Mouse (Mus musculus): Measurements from ENCODE around the gene Mobp. TPM values are rescaled to one million over a fixed set of nuclear protein-coding genes. Genes with fewer than 3 reads are reported as not detected.

Gene Mobp
- total RNA-seq, 1 experiment, result 2.7 TPM

DNA sequence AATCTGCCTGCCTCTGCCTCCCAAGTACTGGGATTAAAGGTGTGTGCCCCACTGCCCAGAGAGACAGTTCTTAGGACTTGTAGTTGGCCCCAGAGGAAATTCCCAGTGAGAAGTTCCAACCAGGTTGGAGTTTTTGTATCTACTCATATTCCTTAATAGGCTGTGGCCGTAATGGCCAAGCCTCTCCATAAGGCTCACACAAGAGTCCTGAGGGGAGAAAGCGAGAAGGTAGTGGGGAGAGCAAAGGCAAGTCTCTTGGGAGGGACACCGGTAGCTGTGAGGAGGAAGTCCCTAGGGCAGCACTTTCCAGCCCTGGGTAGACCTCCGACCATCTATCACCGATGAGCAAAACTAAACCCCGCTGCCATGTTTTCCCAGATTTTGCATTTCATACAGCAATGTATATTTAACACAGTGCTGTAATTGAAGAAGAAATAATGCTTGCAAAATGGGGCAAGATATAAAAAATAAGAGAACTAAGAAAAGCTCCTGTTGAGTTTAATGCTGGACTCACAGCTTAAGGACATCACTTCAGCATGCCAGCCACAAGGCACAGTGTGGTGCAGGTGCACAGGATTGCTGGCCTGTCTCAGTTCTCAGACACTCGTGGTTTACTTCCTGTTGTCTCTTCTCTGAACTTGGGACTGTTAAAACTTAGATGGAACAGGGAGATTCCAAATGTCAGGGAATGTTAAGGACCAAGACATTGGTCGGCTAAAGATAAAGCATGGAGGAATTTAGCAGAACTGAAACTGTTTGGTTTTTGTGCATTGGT, 16.3 kb upstream of the Mobp start:
- in situ Hi-C loops (cut with MboI; ENCODE audit: low sequenced_read_pairs in 2 of 2, unreplicated experiment in 2 of 2), result no loop called here
- H3K36me3 ChIP-seq (ENCODE audit: control insufficient read depth, insufficient read depth, low read length, poor library complexity, severe bottlenecking), result peaks cover 41% of the 10 kb centered on the region
- no peaks in the 10 kb centered on the region for H3K9me3 ChIP-seq (ENCODE audit: control insufficient read depth, insufficient read depth, low read depth, low read length)
- TF ChIP-seq ZC3H11A (IDR thresholded peaks at IDR 0.05; ENCODE audit: borderline replicate concordance, low read depth, low read length) (no peak), CHD2 (IDR thresholded peaks at IDR 0.05; ENCODE audit: low read depth, low read length) (peak; percentile 60; the same call in 1 of the 2 replicates)
- H3K9ac ChIP-seq (ENCODE audit: insufficient read depth, low read depth, low read length, poor library complexity, severe bottlenecking), result no peak overlapping the region
- DNase-seq (ENCODE audit: low read depth, low spot score), result no peak
- peaks cover 0 to 7% of the 10 kb centered on the region in 2 experiments; a peak in 1 of 4 replicates for H3K4me1 ChIP-seq (ENCODE audit: control insufficient read depth in 2 of 2, insufficient read depth in 2 of 2, low read length in 2 of 2, poor library complexity in 1 of 2)
- H3K4me3 ChIP-seq (ENCODE audit: insufficient read depth in 1 of 2, low read depth in 1 of 2, low read length in 2 of 2, poor library complexity in 1 of 2, severe bottlenecking in 1 of 2), result no peak overlapping the region
- no peak overlapping the region; the same call in 1 of the 2 replicates for H3K27ac ChIP-seq (ENCODE audit: insufficient read depth, low read depth, low read length, poor library complexity, severe bottlenecking)

DNA sequence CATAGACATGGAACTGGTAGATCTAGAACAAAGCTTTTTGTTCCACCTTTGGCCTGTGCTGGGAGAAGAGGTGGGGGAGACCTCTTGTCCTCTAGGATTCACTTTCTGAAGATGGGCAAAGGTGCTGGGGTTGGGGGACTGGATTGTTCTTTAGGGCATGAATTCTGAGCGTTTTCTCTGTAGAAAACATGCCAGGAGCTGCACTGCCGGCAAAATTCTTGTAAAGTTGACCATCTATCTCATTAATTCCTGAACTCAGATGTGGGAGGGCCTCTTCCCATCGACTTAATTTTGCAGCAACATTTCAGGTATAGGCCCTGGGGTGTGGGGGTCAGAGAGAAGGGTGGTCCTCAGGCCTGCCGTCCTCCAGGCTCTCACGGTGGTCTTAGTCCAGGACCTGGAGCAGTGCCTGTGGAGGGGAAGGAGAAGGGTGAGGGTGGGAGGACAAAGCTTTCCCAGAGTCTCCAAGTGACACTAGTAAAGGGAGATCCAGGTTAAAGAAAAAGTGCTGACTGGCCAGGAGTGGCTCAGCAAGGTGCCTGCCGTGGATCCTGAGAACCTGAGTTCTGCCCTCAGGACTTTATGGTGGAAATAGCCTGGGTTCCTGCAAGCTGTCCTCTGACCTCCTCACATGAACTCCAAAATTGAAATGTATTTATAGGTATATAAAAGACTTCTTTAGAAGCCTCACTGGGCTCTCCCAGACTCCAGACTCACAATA, 15.6 kb upstream of the Mobp start:
- Histone ChIP-seq H3K27ac (ENCODE audit: insufficient read depth, low read depth, low read length, poor library complexity, severe bottlenecking) (no peak overlapping the region), H3K9ac (ENCODE audit: insufficient read depth, low read depth, low read length, poor library complexity, severe bottlenecking) (no peak overlapping the region), H3K36me3 (ENCODE audit: control insufficient read depth, insufficient read depth, low read length, poor library complexity, severe bottlenecking) (peaks cover 34% of the 10 kb centered on the region), H3K9me3 (ENCODE audit: control insufficient read depth, insufficient read depth, low read depth, low read length) (no peaks in the 10 kb centered on the region), H3K4me3 (ENCODE audit: insufficient read depth in 1 of 2, low read depth in 1 of 2, low read length in 2 of 2, poor library complexity in 1 of 2, severe bottlenecking in 1 of 2) (no peak overlapping the region), H3K4me1 (ENCODE audit: control insufficient read depth in 2 of 2, insufficient read depth in 2 of 2, low read length in 2 of 2, poor library complexity in 1 of 2) (peaks cover 0 to 7% of the 10 kb centered on the region in 2 experiments; a peak in 1 of 4 replicates)
- no peak for DNase-seq (ENCODE audit: low read depth, low spot score)
- in situ Hi-C loops (cut with MboI; ENCODE audit: low sequenced_read_pairs in 2 of 2, unreplicated experiment in 2 of 2), result no loop called here
- TF ChIP-seq ZC3H11A (IDR thresholded peaks at IDR 0.05; ENCODE audit: borderline replicate concordance, low read depth, low read length) (no peak), ZNF384 (IDR thresholded peaks at IDR 0.05; ENCODE audit: low read depth, low read length) (no peak), MAFK (IDR thresholded peaks at IDR 0.05; ENCODE audit: insufficient read depth, low read depth, low read length) (peak; percentile 93), HCFC1 (IDR thresholded peaks at IDR 0.05; ENCODE audit: borderline replicate concordance, insufficient read depth, low read length) (no peak), CHD2 (IDR thresholded peaks at IDR 0.05; ENCODE audit: low read depth, low read length) (0 out of 2 replicates have a peak, but pooled peaks have one; percentile 4)

DNA sequence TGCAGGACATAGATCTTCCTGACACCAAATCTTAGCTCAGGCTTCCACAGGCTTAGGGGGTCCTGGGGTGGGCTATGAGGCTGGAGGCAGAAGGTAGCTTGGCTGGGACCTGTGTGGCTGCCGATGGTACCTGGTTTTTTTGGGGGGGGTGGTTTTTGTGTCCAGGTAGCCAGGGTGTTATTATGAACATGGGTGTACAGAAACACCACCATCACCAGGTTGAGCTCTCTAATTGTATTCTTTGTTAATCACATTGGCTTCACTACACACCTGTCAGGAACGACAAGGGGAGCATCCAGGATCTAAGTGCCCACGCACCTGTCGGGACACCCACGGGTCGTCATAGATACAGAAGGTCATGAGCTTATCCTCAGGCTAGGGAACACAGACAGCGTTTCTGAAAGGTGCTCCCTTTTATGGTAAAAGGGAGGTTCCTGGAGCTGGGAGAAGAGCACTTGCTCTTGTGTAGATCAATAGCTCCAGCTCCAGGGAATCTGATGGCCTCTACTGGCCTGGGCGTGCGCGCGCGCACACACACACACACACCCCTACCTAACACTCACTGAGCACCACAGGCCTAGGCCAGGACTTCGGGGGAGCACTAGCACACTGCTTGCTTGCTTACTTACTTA, 14.9 kb upstream of the Mobp start:
- Histone ChIP-seq H3K9me3 (ENCODE audit: control insufficient read depth, insufficient read depth, low read depth, low read length) (no peaks in the 10 kb centered on the region), H3K36me3 (ENCODE audit: control insufficient read depth, insufficient read depth, low read length, poor library complexity, severe bottlenecking) (peaks cover 26% of the 10 kb centered on the region), H3K27ac (ENCODE audit: insufficient read depth, low read depth, low read length, poor library complexity, severe bottlenecking) (no peak overlapping the region), H3K9ac (ENCODE audit: insufficient read depth, low read depth, low read length, poor library complexity, severe bottlenecking) (no peak overlapping the region), H3K4me1 (ENCODE audit: control insufficient read depth in 2 of 2, insufficient read depth in 2 of 2, low read length in 2 of 2, poor library complexity in 1 of 2) (peaks cover 0 to 7% of the 10 kb centered on the region in 2 experiments; a peak in 1 of 4 replicates), H3K4me3 (ENCODE audit: insufficient read depth in 1 of 2, low read depth in 1 of 2, low read length in 2 of 2, poor library complexity in 1 of 2, severe bottlenecking in 1 of 2) (peak overlapping the region in 1 of 2 experiments; percentile 17; a peak in 1 of 4 replicates)
- TF ChIP-seq ZNF384 (IDR thresholded peaks at IDR 0.05; ENCODE audit: low read depth, low read length) (no peak), CHD2 (IDR thresholded peaks at IDR 0.05; ENCODE audit: low read depth, low read length) (no peak), HCFC1 (IDR thresholded peaks at IDR 0.05; ENCODE audit: borderline replicate concordance, insufficient read depth, low read length) (no peak), MAFK (IDR thresholded peaks at IDR 0.05; ENCODE audit: insufficient read depth, low read depth, low read length) (no peak), ZC3H11A (IDR thresholded peaks at IDR 0.05; ENCODE audit: borderline replicate concordance, low read depth, low read length) (no peak)
- in situ Hi-C loops (cut with MboI; ENCODE audit: low sequenced_read_pairs in 2 of 2, unreplicated experiment in 2 of 2), result loop anchor here in 1 of 2 experiments (5.0 kb wide), 1 partner anchor 38 kb away; no protein-coding TSS in a partner anchor
- no peak for DNase-seq (ENCODE audit: low read depth, low spot score)

DNA sequence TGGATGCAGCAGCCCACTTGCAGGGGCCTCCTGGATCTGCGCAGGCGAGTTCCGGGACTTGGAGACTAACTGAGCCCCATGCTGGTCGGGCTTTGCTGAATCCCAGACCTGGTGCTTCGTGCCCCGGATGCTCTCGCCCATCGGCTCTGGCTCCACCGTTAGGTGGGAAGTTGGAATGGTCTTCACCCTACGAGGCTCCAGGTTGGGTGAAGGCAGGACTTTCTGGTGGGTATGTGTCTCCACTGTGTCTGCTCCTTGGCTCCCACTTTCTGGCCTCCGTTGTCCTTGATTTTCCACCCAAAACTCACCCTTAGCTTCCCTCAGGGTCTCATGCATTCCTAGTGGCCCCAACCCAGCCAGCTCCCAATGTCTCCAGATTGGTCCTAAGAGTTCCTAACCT, 14.1 kb upstream of the Mobp start:
- no peak for DNase-seq (ENCODE audit: low read depth, low spot score)
- no peak overlapping the region for H3K9ac ChIP-seq (ENCODE audit: insufficient read depth, low read depth, low read length, poor library complexity, severe bottlenecking)
- in situ Hi-C loops (cut with MboI; ENCODE audit: low sequenced_read_pairs in 2 of 2, unreplicated experiment in 2 of 2), result loop anchor here in 1 of 2 experiments (5.0 kb wide), 1 partner anchor 37 kb away; no protein-coding TSS in a partner anchor
- TF ChIP-seq CHD2 (IDR thresholded peaks at IDR 0.05; ENCODE audit: low read depth, low read length), result no peak
- no peak for TF ChIP-seq HCFC1 (IDR thresholded peaks at IDR 0.05; ENCODE audit: borderline replicate concordance, insufficient read depth, low read length)
- TF ChIP-seq ZNF384 (IDR thresholded peaks at IDR 0.05; ENCODE audit: low read depth, low read length), result no peak
- no peak for TF ChIP-seq ZC3H11A (IDR thresholded peaks at IDR 0.05; ENCODE audit: borderline replicate concordance, low read depth, low read length)
- TF ChIP-seq MAFK (IDR thresholded peaks at IDR 0.05; ENCODE audit: insufficient read depth, low read depth, low read length), result no peak
- H3K27ac ChIP-seq (ENCODE audit: insufficient read depth, low read depth, low read length, poor library complexity, severe bottlenecking), result no peak overlapping the region
- no peaks in the 10 kb centered on the region for H3K9me3 ChIP-seq (ENCODE audit: control insufficient read depth, insufficient read depth, low read depth, low read length)
- H3K4me3 ChIP-seq (ENCODE audit: insufficient read depth in 1 of 2, low read depth in 1 of 2, low read length in 2 of 2, poor library complexity in 1 of 2, severe bottlenecking in 1 of 2), result no peak overlapping the region
- peaks cover 18% of the 10 kb centered on the region for H3K36me3 ChIP-seq (ENCODE audit: control insufficient read depth, insufficient read depth, low read length, poor library complexity, severe bottlenecking)
- H3K4me1 ChIP-seq (ENCODE audit: control insufficient read depth in 2 of 2, insufficient read depth in 2 of 2, low read length in 2 of 2, poor library complexity in 1 of 2), result peaks cover 0 to 6% of the 10 kb centered on the region in 2 experiments; a peak in 1 of 4 replicates
